Mouse (Mus musculus): Measurements from ENCODE around the gene Tes.
A peak's percentile ranks its signal among the peaks of the same experiment; 100 is the strongest.

Tes gene

GRCm38 (mm10) chr6:17079304-17079703, 14.4 kb downstream of the Tes start:
- no peak for DNase-seq (ENCODE audit: low read depth)

DNA sequence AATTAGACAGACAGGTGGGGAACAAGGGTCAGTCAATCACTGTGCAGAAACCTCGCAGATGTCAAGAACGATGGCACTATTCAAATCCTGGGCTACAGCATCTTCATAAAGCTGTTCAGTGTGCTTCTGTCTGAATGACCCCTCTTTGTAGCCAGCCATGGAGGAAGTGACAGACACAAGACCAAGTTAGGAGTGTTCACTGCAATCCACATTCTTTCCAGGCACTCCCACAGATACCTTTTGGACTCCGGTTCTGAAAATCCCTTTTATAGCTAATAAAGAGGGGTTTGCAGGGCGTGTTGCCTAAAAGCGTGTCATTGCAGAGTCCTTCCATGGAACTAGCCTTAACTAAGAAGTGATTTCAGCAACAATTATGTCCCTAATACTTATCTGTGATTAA, 14.9 kb downstream of the Tes start:
- no peak for DNase-seq (ENCODE audit: low read depth)

- no peak for DNase-seq (ENCODE audit: low read depth)
Measured at GRCm38 (mm10) chr6:17082238-17082637, 17.3 kb downstream of the Tes start.

- no peak for DNase-seq (ENCODE audit: low read depth)
Measured at GRCm38 (mm10) chr6:17082800-17083199, 17.9 kb downstream of the Tes start.

- DNase-seq (ENCODE audit: low read depth), result peak; percentile 65
Measured at GRCm38 (mm10) chr6:17087485-17087884, 22.5 kb downstream of the Tes start.

GRCm38 (mm10) chr6:17097301-17097700, 32.4 kb downstream of the Tes start:
- no peak for DNase-seq (ENCODE audit: low read depth)

GRCm38 (mm10) chr6:17098559-17098958, 33.6 kb downstream of the Tes start:
- no peak for DNase-seq (ENCODE audit: low read depth)

- no peak for DNase-seq (ENCODE audit: low read depth)
Measured at GRCm38 (mm10) chr6:17099477-17100130, 34.7 kb downstream of the Tes start.

GRCm38 (mm10) chr6:17105714-17106113, 40.8 kb downstream of the Tes start:
- DNase-seq (ENCODE audit: low read depth), result peak; percentile 34

DNA sequence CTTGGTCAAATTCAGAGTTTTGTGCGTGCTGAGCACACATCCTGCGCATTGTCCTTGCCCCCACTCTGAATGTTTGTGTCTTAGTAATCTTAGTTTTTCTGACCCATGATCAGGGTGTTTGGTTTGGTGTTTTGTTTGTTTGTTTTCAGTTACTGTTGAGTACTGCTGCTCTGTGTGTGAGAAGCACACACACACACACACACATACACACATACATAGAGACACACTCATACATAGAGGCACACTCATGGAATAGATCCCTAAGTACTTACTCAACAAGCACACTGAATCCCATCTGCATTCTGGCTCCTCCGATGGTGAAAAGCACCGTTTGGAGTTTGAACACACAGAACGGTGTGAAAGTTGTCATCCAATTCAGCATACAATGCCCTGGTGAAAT, 41.5 kb downstream of the Tes start:
- no peak for DNase-seq (ENCODE audit: low read depth)

GRCm38 (mm10) chr6:17109204-17109603, 44.3 kb downstream of the Tes start:
- no peak for DNase-seq (ENCODE audit: low read depth)

DNA sequence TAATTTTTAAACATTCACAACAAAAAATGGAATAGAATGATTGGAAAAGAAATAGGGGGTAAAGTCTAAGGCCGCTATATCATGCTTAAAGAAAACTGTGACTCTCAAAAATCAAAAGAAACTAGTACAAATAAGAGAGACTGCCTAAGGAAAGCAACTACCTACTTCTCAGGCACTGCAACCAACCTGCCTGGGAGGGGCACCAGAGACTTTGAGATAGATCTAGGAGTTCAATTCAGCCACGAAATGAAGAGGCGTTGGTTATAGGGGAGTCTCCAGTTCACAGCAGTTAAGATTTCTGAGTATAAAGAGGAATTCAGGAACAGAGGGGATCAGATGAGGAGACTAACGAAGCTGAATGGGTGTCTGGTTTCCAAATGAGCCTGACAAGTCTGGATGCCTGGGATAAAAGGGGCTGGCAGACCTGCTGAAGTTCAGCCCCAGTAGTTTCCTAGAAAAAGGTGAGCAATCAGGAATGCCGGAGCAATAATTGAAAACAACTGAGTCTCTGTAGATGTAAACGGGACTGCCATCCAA, 45.7 kb downstream of the Tes start:
- no peak for DNase-seq (ENCODE audit: low read depth)

- no peak for DNase-seq (ENCODE audit: low read depth)
Measured at GRCm38 (mm10) chr6:17112081-17112480, 47.1 kb downstream of the Tes start.

DNA sequence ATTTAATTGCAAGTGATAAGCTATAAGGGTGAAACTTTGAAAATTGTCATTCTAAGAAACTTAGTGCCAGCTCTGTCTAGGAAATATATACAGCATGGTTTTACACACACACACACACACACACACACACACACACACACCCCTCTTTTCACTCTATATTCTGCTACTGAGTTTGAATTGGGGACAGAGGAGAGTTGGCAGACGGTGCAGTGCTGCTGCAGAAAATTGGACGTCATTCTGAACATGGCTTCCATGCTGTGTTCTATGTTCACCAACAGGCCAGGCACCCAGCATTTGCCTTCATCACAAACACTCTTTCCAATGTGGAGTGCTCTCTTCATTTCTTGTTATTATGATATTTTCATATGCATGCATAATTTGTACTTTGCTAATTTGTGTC, 48.0 kb downstream of the Tes start:
- DNase-seq (ENCODE audit: low read depth), result no peak

- DNase-seq (ENCODE audit: low read depth), result no peak
Measured at GRCm38 (mm10) chr6:17114588-17114987, 49.6 kb downstream of the Tes start.

- DNase-seq (ENCODE audit: low read depth), result no peak
Measured at GRCm38 (mm10) chr6:17115046-17115790, 50.3 kb downstream of the Tes start.

DNA sequence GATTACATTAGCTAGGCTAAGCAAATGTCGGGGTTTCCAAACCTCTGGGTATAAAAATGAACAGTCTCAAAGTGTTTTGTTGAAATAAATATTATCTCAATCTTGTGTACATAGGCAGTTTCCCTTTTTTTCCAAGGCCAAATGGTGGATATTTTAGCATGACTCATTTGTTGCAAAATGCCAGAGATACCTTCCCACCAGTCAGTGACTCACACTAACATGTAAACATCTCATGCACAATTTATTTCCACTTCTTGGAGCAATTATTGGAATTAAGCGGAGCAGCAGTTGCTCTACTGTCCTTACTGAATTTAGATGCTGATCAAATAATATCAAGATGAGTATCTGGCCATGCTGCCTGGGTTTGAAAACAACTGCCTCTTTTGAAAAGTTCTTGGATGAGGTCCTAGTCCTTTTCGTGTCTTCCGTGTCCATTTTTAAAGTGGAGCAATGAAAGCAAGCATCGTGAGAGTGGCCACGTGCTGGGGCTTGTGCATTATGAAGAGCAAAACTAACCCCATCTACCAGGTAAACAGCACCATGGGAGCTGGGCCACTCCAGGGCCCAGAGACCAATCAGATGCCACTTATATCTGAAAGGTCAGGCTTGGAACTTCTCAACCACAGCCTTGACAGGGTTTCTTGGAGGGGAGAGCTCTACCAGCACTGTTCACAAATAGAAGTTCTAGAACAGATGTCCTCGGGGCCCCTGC, 54.7 kb downstream of the Tes start:
- DNase-seq (ENCODE audit: low read depth), result no peak

DNA sequence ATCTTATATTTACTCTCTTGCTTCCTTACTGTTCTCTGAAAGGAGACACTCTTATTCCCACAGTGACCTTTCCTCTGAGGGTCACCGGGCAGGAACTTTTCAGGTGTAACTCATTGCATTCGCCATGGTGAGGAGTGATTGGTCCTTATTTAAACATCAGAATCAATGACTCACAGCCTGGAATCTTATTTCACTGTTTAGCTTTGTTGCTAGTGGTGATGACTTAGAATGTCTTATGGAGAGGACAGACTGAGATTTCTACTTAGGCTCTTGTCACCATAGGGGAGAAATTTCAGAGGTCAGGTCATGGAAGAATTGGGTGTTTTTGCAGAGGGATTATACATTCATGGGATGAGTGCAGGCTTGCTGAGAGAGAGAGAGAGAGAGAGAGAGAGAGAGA, 75.1 kb downstream of the Tes start:
- no peak for DNase-seq (ENCODE audit: low read depth)

DNA sequence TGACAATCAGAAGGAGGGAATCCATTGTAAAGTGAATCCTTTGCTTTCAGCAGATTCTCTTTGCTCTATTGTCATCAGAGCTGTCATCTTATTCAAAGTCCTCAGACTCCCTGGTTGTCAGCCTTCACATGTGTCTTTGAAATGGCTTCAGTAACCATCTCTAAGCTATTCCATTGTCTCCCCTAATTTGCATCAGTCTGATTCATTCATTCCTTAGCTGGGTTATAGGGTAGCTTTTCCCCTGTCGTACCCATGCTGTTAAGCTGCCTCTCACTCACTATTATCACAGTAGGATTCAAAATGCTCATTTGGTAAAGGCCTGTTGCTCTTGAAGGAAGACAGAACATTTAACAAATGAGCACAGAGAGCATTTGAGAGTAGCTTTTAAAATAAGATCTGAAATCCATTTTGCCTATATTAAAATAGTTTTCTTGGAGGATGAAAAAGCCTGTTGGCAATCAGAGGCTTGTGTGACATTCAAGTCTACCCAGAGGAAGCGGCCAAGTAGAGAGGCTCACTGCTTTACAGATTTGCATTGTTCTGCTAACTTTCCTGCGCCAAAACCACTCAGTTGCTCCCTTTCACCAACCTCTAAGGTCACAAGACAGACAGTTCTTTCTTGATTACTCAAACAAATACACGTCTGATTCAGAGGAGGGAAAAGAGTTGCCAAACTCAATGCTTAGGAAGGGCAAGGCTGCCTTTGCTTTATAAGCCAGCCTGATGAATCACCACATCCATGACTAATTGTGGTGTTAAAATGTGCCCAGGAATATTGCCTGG, 77.8 kb downstream of the Tes start:
- no peak for DNase-seq (ENCODE audit: low read depth)

GRCm38 (mm10) chr6:17151071-17151715, 86.2 kb downstream of the Tes start:
- no peak for DNase-seq (ENCODE audit: low read depth)

GRCm38 (mm10) chr6:17152551-17152950, 87.6 kb downstream of the Tes start:
- DNase-seq (ENCODE audit: low read depth), result no peak

All from c-Kit-positive CD71-negative TER-119-negative erythroid progenitor cells, embryonic 14.5 days (primary cell).